Mouse (Mus musculus) mesoderm, embryonic 11.5 days (tissue): ENCODE measurements at regions not wholly inside any gene's neighbourhood (a gene's known extent, or its start where the extent isn't known, plus 50 kb on each side); places are given as distances from the start of the nearest gene placed in this dataset.

ENCODE experiments used
- DNase-seq: peaks from one replicate; pipeline ENCODE4 v3.0.0-alpha.2; 2012; ENCODE audit warnings: low read depth, low spot score

DNA sequence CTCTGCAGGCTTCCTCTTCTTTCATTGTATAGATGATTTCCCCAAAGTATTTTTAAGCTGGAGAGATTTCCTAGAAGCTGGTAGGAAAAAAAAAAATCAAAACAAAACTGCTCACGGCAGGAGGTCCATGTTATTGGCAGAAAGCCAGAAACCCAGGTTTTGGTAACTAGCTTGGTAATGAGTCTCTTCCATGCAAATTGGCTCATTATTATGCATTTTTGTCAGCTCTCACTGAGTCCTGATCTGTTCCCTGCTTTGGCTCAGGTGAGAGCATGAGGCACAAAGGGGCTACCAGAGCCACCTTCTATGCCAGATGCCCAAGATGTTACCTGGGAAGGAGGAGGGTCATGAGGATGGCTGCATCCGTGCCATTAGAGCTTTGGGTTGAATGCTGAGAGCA is 146.3 kb upstream of the Vstm2b start:
- no peak for DNase-seq

GRCm38 (mm10) chr7:40752195-40752594 is 145.9 kb upstream of the Vstm2b start:
- DNase-seq, result no peak

DNA sequence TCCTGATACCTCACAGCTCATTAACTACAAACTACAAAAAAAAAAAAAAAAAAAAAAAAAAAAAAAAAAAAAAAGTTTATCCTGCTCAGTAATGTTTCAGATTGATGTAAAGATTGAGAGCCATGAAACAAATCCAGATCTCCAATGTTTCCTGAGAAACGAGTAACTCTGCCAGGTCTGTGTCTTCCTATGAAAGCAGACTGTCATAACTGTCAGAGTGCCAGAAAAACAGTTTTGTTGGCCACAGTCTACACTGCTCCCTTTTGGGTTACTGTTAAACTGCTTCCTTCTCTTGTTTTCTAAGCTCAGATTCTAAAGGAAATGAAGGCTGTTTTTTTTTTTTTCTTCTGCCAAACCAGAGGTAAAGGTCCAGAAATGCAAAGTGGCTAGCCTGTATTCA is 144.6 kb upstream of the Vstm2b start:
- DNase-seq, result no peak

DNA sequence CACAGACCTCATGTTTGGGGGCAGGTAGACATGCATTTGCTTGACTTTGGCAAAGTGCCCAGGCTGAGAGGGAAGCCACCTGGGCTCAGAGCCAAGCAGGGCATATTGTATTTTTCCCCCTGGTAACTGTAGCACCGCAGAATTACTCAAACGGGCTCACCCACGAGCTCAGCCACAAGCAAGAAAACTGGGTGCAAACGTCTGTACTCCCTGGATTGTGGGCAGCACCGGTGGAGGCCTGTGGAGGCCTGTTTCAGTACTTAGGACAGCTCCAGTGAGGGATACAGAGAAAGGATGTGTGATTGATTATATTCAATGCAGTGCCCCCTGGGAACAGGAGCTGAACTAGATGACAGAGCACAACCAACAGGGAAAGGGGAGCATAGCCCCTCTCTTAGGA is 135.6 kb upstream of the Vstm2b start:
- peak; percentile 70 for DNase-seq

GRCm38 (mm10) chr7:40766142-40766541 is 132.0 kb upstream of the Vstm2b start:
- DNase-seq, result no peak

DNA sequence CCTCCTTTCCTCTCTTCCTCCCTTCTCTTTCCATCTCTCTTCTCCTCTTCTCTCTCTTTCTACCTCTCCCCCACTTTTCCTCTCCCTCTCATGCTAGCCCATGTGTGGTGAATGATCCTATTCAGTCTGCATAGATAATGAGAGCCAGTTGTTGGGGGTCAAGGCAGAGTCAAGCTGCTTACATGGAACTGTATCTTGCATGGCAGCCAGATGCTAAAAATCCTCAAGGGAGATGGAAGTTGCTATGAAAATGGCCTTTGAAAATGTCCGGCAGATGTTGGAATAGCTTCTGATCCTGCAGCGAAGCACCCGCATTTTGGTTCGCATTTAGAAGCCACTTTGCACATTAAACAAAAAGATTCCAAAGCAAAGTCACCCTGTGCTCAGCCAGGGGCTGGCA is 121.9 kb upstream of the Vstm2b start:
- peak; percentile 79 for DNase-seq

GRCm38 (mm10) chr7:40784906-40785305 is 113.2 kb upstream of the Vstm2b start:
- DNase-seq, result no peak

GRCm38 (mm10) chr7:40786758-40787157 is 111.4 kb upstream of the Vstm2b start:
- DNase-seq, result no peak

DNA sequence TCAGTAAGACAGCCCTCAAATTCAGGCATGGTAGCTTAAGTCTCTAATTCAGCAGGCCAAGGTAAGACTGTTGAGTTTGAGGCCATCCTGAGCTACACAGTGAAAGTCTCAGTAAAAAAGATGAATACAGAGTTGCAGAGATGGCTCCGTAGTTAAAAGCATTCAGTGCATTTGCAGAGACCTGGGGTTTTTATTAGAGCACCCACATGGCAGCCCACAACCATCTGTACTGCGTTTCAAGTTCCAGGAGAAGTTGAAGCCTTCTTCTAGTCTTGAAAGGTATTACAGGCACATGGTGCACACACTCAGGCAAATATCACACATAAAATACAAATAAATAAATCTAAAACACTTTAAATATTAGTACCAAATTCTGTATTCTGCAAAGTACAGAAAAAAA is 109.6 kb upstream of the Vstm2b start:
- DNase-seq, result no peak

DNA sequence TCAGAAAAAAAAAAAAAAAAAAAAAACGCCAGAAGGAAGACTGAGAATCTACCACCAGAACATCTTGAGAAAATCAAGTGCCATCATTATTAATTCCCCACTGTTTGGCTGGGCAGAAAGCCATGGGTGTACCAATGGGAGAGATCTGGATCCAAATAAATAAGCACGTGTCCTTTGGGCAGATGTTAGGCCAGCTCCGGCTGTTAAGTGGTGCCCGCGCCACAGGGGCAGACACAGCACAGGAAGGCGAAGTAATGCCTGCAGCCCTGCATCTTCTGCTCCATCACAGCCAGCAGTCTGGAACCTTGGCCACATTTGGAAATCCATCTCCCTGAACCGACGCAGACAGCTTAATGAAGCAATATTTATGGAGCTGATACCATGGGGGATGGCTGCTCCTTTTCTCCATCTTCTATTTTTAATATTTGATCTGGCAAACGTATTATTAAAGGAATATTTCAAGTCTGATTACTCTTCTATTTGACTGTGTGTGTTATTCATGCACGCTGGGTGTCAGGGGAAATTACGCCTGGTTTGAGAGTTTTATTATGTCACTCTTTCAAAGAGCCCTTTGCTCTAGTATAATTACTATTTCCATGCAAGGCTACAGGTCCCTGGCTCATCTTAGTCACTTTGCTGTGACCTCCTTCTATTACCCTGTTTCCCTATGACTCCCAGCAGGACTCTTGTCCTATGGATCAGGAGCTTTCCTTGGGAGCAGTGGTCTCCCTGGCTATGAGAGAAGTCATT is 103.5 kb upstream of the Vstm2b start:
- no peak for DNase-seq

DNA sequence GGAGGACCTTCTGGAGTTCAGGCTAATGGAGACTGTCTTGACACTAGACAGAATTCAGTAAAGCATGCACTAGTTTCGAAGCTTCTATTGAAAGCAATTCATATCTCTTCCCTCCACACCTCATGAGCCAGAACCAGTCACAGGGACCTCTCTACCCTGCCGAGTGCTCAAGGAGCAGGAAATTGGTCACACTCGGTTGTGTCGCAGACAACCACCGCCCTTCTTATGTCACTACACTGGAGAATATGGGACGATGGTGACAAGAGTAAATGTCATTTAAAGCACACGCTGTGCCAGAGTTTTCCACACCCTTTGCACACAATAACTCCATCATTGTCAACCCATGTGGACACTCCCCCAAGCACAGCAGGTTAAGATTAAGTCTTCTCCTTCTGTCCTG is 98.3 kb upstream of the Vstm2b start:
- DNase-seq, result no peak

GRCm38 (mm10) chr7:40801291-40801690 is 96.8 kb upstream of the Vstm2b start:
- no peak for DNase-seq

- no peak for DNase-seq
Measured at GRCm38 (mm10) chr7:40805211-40805610, 92.9 kb upstream of the Vstm2b start.

DNA sequence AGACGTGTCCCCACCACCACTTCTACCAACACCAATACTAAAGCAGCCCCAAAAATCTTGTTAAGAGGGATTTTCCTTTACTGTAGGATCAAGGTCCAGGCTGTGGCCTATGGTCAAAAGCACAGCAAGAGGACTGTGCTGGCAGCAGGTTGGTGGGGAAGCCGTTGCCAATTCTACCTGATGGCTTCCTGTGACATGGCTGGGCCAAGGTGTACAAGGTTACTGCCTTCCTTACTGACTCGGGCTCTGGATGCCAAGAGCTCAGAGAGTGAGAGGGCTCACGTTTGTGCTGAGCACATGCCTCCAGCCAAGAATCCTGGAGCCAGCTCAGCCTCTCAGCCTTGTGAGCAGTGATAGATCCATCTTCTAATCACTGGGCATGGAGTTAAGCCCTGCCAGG is 92.3 kb upstream of the Vstm2b start:
- DNase-seq, result no peak

GRCm38 (mm10) chr7:40812952-40813351 is 85.2 kb upstream of the Vstm2b start:
- no peak for DNase-seq

- DNase-seq, result no peak
Measured at GRCm38 (mm10) chr7:40825141-40825742, 72.9 kb upstream of the Vstm2b start.

DNA sequence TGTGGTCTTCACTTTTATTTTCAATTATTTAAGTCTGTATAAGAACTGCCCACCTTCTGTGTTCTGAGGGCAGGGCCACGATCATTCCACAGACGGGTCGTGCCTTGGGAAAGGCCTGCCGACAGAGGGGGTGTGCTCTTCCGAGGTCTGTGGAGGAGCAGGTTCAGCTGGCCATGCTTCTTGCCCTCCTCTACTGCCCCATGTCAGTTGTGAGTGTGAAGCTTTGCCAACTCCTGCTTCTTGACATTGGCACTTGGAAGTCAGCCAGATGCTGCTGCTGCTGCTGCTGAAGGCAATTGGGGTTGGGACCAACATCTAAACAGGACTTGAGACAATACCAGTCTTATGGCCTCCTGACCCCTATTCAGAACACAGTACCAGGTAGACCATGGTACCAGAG is 68.6 kb upstream of the Vstm2b start:
- no peak for DNase-seq

- DNase-seq, result no peak
Measured at GRCm38 (mm10) chr7:40831583-40831982, 66.5 kb upstream of the Vstm2b start.

- DNase-seq, result no peak
Measured at GRCm38 (mm10) chr7:40842344-40842992, 55.7 kb upstream of the Vstm2b start.

DNA sequence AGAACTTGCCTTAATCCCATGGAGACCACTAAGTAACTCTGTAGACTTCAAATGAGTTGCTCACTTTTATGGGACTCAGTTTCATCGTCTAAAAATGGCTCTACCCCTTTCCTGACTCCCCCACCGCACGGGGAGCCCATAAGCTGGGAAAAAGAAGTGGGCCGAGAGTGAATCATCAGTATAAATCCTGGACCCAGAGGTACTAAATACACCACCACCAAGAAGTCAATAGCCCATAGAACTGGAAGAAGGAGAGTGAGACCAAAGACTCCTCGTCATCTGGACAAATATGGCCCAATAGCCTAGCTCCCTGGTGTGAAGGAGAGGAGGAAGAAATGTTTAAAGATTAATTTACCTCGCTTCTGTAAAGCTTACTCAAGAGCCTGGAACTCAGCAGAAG is 51.6 kb upstream of the Vstm2b start:
- no peak for DNase-seq
